Mouse (Mus musculus): Measurements from ENCODE around the gene Ube2q1.

Gene Ube2q1

GRCm38 (mm10) chr3:89772968-89773709, at the start of gene Ube2q1:
Ube2q1 (plus strand) TSS chr3:89773616.
- DNase-seq (ENCODE audit: extremely low spot score, low spot score) = peak; percentile 96

GRCm38 (mm10) chr3:89727028-89727427, 46.4 kb upstream of the Ube2q1 start:
- peak; percentile 30 for DNase-seq (ENCODE audit: extremely low spot score, low spot score)

GRCm38 (mm10) chr3:89728848-89729247, 44.6 kb upstream of the Ube2q1 start:
- no peak for DNase-seq (ENCODE audit: extremely low spot score, low spot score)

GRCm38 (mm10) chr3:89730350-89731331, 42.8 kb upstream of the Ube2q1 start:
- DNase-seq (ENCODE audit: extremely low spot score, low spot score) = peak; percentile 55

- no peak for DNase-seq (ENCODE audit: extremely low spot score, low spot score)
These were observed 41.3 kb upstream of the Ube2q1 start for GRCm38 (mm10) chr3:89732091-89732490.

- DNase-seq (ENCODE audit: extremely low spot score, low spot score) = no peak
These were observed 34.9 kb upstream of the Ube2q1 start for GRCm38 (mm10) chr3:89738509-89738908.

GRCm38 (mm10) chr3:89752307-89752706, 21.1 kb upstream of the Ube2q1 start:
- DNase-seq (ENCODE audit: extremely low spot score, low spot score) = no peak

- DNase-seq (ENCODE audit: extremely low spot score, low spot score) = no peak
These were observed 18.1 kb upstream of the Ube2q1 start for GRCm38 (mm10) chr3:89755283-89755682.

- no peak for DNase-seq (ENCODE audit: extremely low spot score, low spot score)
These were observed 15.6 kb upstream of the Ube2q1 start for GRCm38 (mm10) chr3:89757851-89758250.

GRCm38 (mm10) chr3:89759786-89760185, 13.6 kb upstream of the Ube2q1 start:
- DNase-seq (ENCODE audit: extremely low spot score, low spot score) = no peak

GRCm38 (mm10) chr3:89764119-89764724, 9.2 kb upstream of the Ube2q1 start, which contains the start of gene Chrnb2:
Chrnb2 (minus strand) TSS chr3:89764632.
- peak; percentile 87 for DNase-seq (ENCODE audit: extremely low spot score, low spot score)

- no peak for DNase-seq (ENCODE audit: extremely low spot score, low spot score)
These were observed 3.8 kb upstream of the Ube2q1 start for GRCm38 (mm10) chr3:89769584-89769983.

GRCm38 (mm10) chr3:89770425-89771002, 2.9 kb upstream of the Ube2q1 start:
- DNase-seq (ENCODE audit: extremely low spot score, low spot score) = no peak

GRCm38 (mm10) chr3:89772588-89772967, 838 bp upstream of the Ube2q1 start:
- peak; percentile 87 for DNase-seq (ENCODE audit: extremely low spot score, low spot score)

GRCm38 (mm10) chr3:89773740-89774211, 360 bp downstream of the Ube2q1 start:
- DNase-seq (ENCODE audit: extremely low spot score, low spot score) = peak; percentile 68

- no peak for DNase-seq (ENCODE audit: extremely low spot score, low spot score)
These were observed 982 bp downstream of the Ube2q1 start for GRCm38 (mm10) chr3:89774236-89774960.

GRCm38 (mm10) chr3:89776001-89776400, 2.6 kb downstream of the Ube2q1 start:
- DNase-seq (ENCODE audit: extremely low spot score, low spot score) = no peak

- no peak for DNase-seq (ENCODE audit: extremely low spot score, low spot score)
These were observed 6.7 kb downstream of the Ube2q1 start for GRCm38 (mm10) chr3:89780102-89780501.

- DNase-seq (ENCODE audit: extremely low spot score, low spot score) = no peak
These were observed 8.2 kb downstream of the Ube2q1 start for GRCm38 (mm10) chr3:89781640-89782039.

- DNase-seq (ENCODE audit: extremely low spot score, low spot score) = peak; percentile 61
These were observed 11.8 kb downstream of the Ube2q1 start for GRCm38 (mm10) chr3:89784991-89785753.
